Mouse (Mus musculus) forebrain, embryonic 15.5 days (tissue): ENCODE data around the gene Zfp148. TPM values are rescaled to one million over a fixed set of nuclear protein-coding genes. Genes with fewer than 3 reads are reported as not detected.

Source experiments
- ATAC-seq: fragments of 200-750 bp; cut with Nextera tagmentation; replicated peaks from 2 replicates; pipeline ENCODE4 v1.8.0; 2017; ENCODE audit warnings: mild to moderate bottlenecking, moderate TSS enrichment, moderate library complexity
- H3K27ac ChIP-seq: fragments of 300-500 bp; sonication (generic); replicated peaks from 2 replicates; pipeline ENCODE4 v1.5.1; 2015; ENCODE audit warnings: mild to moderate bottlenecking, inconsistent platforms
- H3K27me3 ChIP-seq: fragments of 300-500 bp; sonication (generic); 2 replicates; pipeline ENCODE4 v1.6.1; 2015; ENCODE audit warnings: inconsistent platforms
- H3K36me3 ChIP-seq: fragments of 300-500 bp; sonication (generic); 2 replicates; pipeline ENCODE4 v1.6.1; 2015; ENCODE audit warnings: mild to moderate bottlenecking, inconsistent platforms
- H3K4me1 ChIP-seq: fragments of 300-500 bp; sonication (generic); 2 replicates; pipeline ENCODE4 v1.6.1; 2015; ENCODE audit warnings: inconsistent platforms
- H3K4me2 ChIP-seq: fragments of 300-500 bp; sonication (generic); replicated peaks from 2 replicates; pipeline ENCODE4 v1.6.1; 2015; ENCODE audit warnings: mild to moderate bottlenecking, inconsistent platforms
- H3K4me3 ChIP-seq: fragments of 300-500 bp; sonication (generic); 2 replicates; pipeline ENCODE4 v1.5.1; 2015; ENCODE audit warnings: mild to moderate bottlenecking, inconsistent platforms
- H3K9ac ChIP-seq: fragments of 300-500 bp; sonication (generic); replicated peaks from 2 replicates; pipeline ENCODE4 v1.6.1; 2015; ENCODE audit warnings: mild to moderate bottlenecking, inconsistent platforms
- H3K9me3 ChIP-seq: fragments of 300-500 bp; sonication (generic); 2 replicates; pipeline ENCODE4 v1.6.1; 2016; ENCODE audit warnings: inconsistent platforms
- WGBS: fragments of 180-500 bp; shearing (Covaris S2); methylation state at CpG from one replicate; pipeline ENCODE4 v1.1.7; 2015; ENCODE audit warnings: mixed read lengths; 5-methylcytosine and 5-hydroxymethylcytosine counted together
- polyA plus RNA-seq: library from polyadenylated mRNA; unstranded; fragments of >200 nt; fragmentation: Nextera tagmentation; extraction: Ambion mirVana; gene quantifications from 2 replicates; pipeline ENCODE4 v1.2.1, GENCODE M21; 2015

Gene Zfp148
- polyA plus RNA-seq, 1 experiment from 2014 or later = 77.3 TPM

- H3K4me2 ChIP-seq = no peak overlapping the region
- H3K27ac ChIP-seq = no peak overlapping the region
- no peaks in the 10 kb centered on the region for H3K36me3 ChIP-seq
- H3K4me1 ChIP-seq = peaks cover 20% of the 10 kb centered on the region
- no peaks in the 10 kb centered on the region for H3K27me3 ChIP-seq
- no peaks in the 10 kb centered on the region for H3K9me3 ChIP-seq
- no peak overlapping the region for H3K4me3 ChIP-seq
- H3K9ac ChIP-seq = no peak overlapping the region
- 79% methylated on average over 7 of the region's 7 CpGs for WGBS
- ATAC-seq = no peak
Measured at GRCm38 (mm10) chr16:33518236-33518635, 137.6 kb downstream of the Zfp148 start.

GRCm38 (mm10) chr16:33519916-33520568 is 139.4 kb downstream of the Zfp148 start:
- no peak overlapping the region for H3K9ac ChIP-seq
- no peak overlapping the region for H3K4me3 ChIP-seq
- WGBS = 79% methylated on average over 6 of the region's 6 CpGs
- peaks cover 23% of the 10 kb centered on the region for H3K4me1 ChIP-seq
- H3K27me3 ChIP-seq = no peaks in the 10 kb centered on the region
- no peaks in the 10 kb centered on the region for H3K9me3 ChIP-seq
- H3K4me2 ChIP-seq = no peak overlapping the region
- no peak for ATAC-seq
- 0 out of 2 replicates have a peak overlapping the region, but pooled peaks have one; percentile 31 for H3K27ac ChIP-seq
- H3K36me3 ChIP-seq = no peaks in the 10 kb centered on the region

- peaks cover 9% of the 10 kb centered on the region for H3K4me1 ChIP-seq
- no peak overlapping the region for H3K4me3 ChIP-seq
- no peak overlapping the region for H3K9ac ChIP-seq
- no peak overlapping the region for H3K4me2 ChIP-seq
- no peaks in the 10 kb centered on the region for H3K36me3 ChIP-seq
- no peak overlapping the region for H3K27ac ChIP-seq
- WGBS = 69% methylated on average over 4 of the region's 4 CpGs
- no peak for ATAC-seq
- H3K27me3 ChIP-seq = no peaks in the 10 kb centered on the region
- no peaks in the 10 kb centered on the region for H3K9me3 ChIP-seq
Measured at GRCm38 (mm10) chr16:33522516-33522915, 141.9 kb downstream of the Zfp148 start.

- Histone ChIP-seq H3K27me3 (no peaks in the 10 kb centered on the region), H3K4me2 (no peak overlapping the region), H3K36me3 (no peaks in the 10 kb centered on the region), H3K27ac (no peak overlapping the region), H3K9me3 (no peaks in the 10 kb centered on the region), H3K4me3 (no peak overlapping the region), H3K9ac (no peak overlapping the region), H3K4me1 (peaks cover 3% of the 10 kb centered on the region; the same call in 1 of the 2 replicates)
- ATAC-seq = no peak
- 59% methylated on average over 10 of the region's 10 CpGs for WGBS
Measured at GRCm38 (mm10) chr16:33523571-33523970, 142.9 kb downstream of the Zfp148 start.

GRCm38 (mm10) chr16:33529502-33530454 is 149.1 kb downstream of the Zfp148 start:
- H3K36me3 ChIP-seq = no peaks in the 10 kb centered on the region
- H3K27me3 ChIP-seq = no peaks in the 10 kb centered on the region
- H3K4me1 ChIP-seq = no peaks in the 10 kb centered on the region
- H3K4me3 ChIP-seq = no peak overlapping the region
- WGBS = 54% methylated on average over 11 of the region's 11 CpGs
- no peak overlapping the region for H3K9ac ChIP-seq
- H3K27ac ChIP-seq = no peak overlapping the region
- H3K9me3 ChIP-seq = no peaks in the 10 kb centered on the region
- ATAC-seq = no peak
- H3K4me2 ChIP-seq = no peak overlapping the region

- Histone ChIP-seq H3K4me2 (no peak overlapping the region), H3K4me3 (no peak overlapping the region), H3K4me1 (no peaks in the 10 kb centered on the region), H3K9me3 (no peaks in the 10 kb centered on the region), H3K9ac (no peak overlapping the region), H3K36me3 (no peaks in the 10 kb centered on the region), H3K27me3 (no peaks in the 10 kb centered on the region), H3K27ac (no peak overlapping the region)
- WGBS = 90% methylated on average over 8 of the region's 8 CpGs
- ATAC-seq = no peak
Measured at GRCm38 (mm10) chr16:33531184-33531583, 150.5 kb downstream of the Zfp148 start.

- peaks cover 7% of the 10 kb centered on the region; the same call in 1 of the 2 replicates for H3K4me1 ChIP-seq
- H3K27ac ChIP-seq = no peak overlapping the region
- H3K9ac ChIP-seq = no peak overlapping the region
- no peaks in the 10 kb centered on the region for H3K9me3 ChIP-seq
- no peak for ATAC-seq
- 85% methylated on average over 8 of the region's 8 CpGs for WGBS
- no peaks in the 10 kb centered on the region for H3K27me3 ChIP-seq
- no peak overlapping the region for H3K4me3 ChIP-seq
- no peak overlapping the region for H3K4me2 ChIP-seq
- no peaks in the 10 kb centered on the region for H3K36me3 ChIP-seq
Measured at GRCm38 (mm10) chr16:33536456-33536855, 155.8 kb downstream of the Zfp148 start.

GRCm38 (mm10) chr16:33537499-33538225 is 157.0 kb downstream of the Zfp148 start:
- H3K9ac ChIP-seq = no peak overlapping the region
- no peak overlapping the region for H3K27ac ChIP-seq
- WGBS = 64% methylated on average over 21 of the region's 21 CpGs
- no peaks in the 10 kb centered on the region for H3K9me3 ChIP-seq
- H3K36me3 ChIP-seq = no peaks in the 10 kb centered on the region
- H3K4me1 ChIP-seq = peaks cover 7% of the 10 kb centered on the region; the same call in 1 of the 2 replicates
- H3K27me3 ChIP-seq = no peaks in the 10 kb centered on the region
- H3K4me3 ChIP-seq = no peak overlapping the region
- no peak overlapping the region for H3K4me2 ChIP-seq
- 0 out of 2 replicates have a peak, but pooled peaks have one; percentile 19 for ATAC-seq

GRCm38 (mm10) chr16:33544346-33544745 is 163.7 kb downstream of the Zfp148 start:
- no peaks in the 10 kb centered on the region for H3K27me3 ChIP-seq
- H3K4me3 ChIP-seq = no peak overlapping the region
- H3K9ac ChIP-seq = no peak overlapping the region
- no peak for ATAC-seq
- WGBS = 99% methylated on average over 2 of the region's 2 CpGs
- no peaks in the 10 kb centered on the region for H3K9me3 ChIP-seq
- no peak overlapping the region for H3K27ac ChIP-seq
- no peaks in the 10 kb centered on the region for H3K36me3 ChIP-seq
- no peaks in the 10 kb centered on the region for H3K4me1 ChIP-seq
- no peak overlapping the region for H3K4me2 ChIP-seq

- H3K9ac ChIP-seq = no peak overlapping the region
- H3K4me1 ChIP-seq = no peaks in the 10 kb centered on the region
- no peaks in the 10 kb centered on the region for H3K36me3 ChIP-seq
- no peak for ATAC-seq
- no peaks in the 10 kb centered on the region for H3K9me3 ChIP-seq
- H3K4me3 ChIP-seq = no peak overlapping the region
- H3K27me3 ChIP-seq = no peaks in the 10 kb centered on the region
- H3K27ac ChIP-seq = no peak overlapping the region
- no peak overlapping the region for H3K4me2 ChIP-seq
- 84% methylated on average over 4 of the region's 4 CpGs for WGBS
Measured at GRCm38 (mm10) chr16:33545530-33545929, 164.9 kb downstream of the Zfp148 start.

GRCm38 (mm10) chr16:33553689-33554342 is 173.2 kb downstream of the Zfp148 start:
- H3K9me3 ChIP-seq = no peaks in the 10 kb centered on the region
- H3K9ac ChIP-seq = no peak overlapping the region
- H3K27me3 ChIP-seq = no peaks in the 10 kb centered on the region
- WGBS = 70% methylated on average over 9 of the region's 9 CpGs
- no peak overlapping the region for H3K4me2 ChIP-seq
- no peak; the same call in 1 of the 2 replicates for ATAC-seq
- no peak overlapping the region for H3K27ac ChIP-seq
- H3K36me3 ChIP-seq = no peaks in the 10 kb centered on the region
- peaks cover 4% of the 10 kb centered on the region; the same call in 1 of the 2 replicates for H3K4me1 ChIP-seq
- no peak overlapping the region for H3K4me3 ChIP-seq
